Mouse (Mus musculus) heart, adult 2 months (tissue): ENCODE results near the gene Dlat.

Source experiments
- EP300 ChIP-seq: fragments of 200-500 bp; IDR thresholded peaks from 2 replicates; pipeline ENCODE4 v1.6.1; 2011; ENCODE audit warnings: low read depth, low read length, control low read depth; ENCODE audit not compliant: insufficient read depth
- POLR2A ChIP-seq: fragments of 200-500 bp; IDR thresholded peaks from 2 replicates; pipeline ENCODE4 v1.6.1; 2011; ENCODE audit warnings: mild to moderate bottlenecking, low read depth, low read length, control low read depth; ENCODE audit not compliant: insufficient read depth

DNA sequence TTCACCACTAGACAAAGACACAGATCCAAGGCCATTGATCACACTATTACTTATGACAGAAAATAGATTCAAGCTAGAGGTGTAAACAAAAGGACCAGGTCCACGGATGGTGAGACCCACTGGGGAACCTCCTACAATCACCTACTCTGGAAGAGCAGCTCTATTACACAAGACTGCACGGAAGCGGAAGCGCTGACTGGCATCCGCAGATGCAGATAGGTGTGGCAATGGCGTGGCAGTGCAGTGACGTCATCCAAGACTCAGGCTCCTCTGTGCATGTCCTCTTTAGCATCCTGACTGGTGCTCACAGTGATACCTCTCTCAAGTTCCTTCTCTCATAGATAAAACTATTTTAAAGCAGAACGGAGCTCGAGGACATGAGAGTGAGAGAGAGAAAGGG, 66.6 kb downstream of the Dlat start:
- TF ChIP-seq EP300 (no peak), POLR2A (no peak)
